Mouse (Mus musculus) testis, postnatal 10 days (tissue): Measurements from ENCODE around the gene Izumo4.

Experiments
- DNase-seq: peaks from one replicate; pipeline ENCODE4 v3.0.0; 2021; ENCODE audit warnings: low spot score

The Izumo4 gene

GRCm38 (mm10) chr10:80727369-80728127, 25.6 kb downstream of the Izumo4 start:
- DNase-seq, result no peak

DNA sequence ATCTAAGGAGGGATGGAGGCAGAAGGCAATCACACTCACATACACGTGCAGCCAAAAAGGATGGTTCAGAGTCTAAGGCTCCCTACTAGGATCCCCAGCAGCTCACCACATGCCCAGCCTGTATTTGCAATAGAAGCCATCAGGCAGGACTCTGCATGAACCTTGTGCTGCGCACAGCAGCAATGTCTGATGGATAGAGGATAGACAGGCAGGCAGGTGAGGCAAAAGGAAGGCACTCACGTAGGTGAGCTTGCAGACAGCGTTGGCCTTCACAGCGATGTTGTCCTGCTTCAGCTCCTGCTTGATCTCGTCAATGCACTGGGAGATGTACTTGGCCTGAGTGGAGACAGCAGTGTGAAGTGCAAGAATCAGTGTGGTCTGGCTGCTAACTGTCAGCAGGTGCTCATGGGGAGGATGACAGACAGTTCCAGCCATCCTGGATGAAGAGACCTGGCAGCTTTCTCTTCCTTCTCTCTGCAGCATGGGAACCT, 30.7 kb downstream of the Izumo4 start:
- DNase-seq, result no peak

- no peak for DNase-seq
These were observed 34.7 kb downstream of the Izumo4 start for GRCm38 (mm10) chr10:80736731-80737130.

- DNase-seq, result no peak
These were observed 36.7 kb downstream of the Izumo4 start for GRCm38 (mm10) chr10:80738657-80739056.

GRCm38 (mm10) chr10:80741146-80741545, 39.2 kb downstream of the Izumo4 start:
- no peak for DNase-seq

DNA sequence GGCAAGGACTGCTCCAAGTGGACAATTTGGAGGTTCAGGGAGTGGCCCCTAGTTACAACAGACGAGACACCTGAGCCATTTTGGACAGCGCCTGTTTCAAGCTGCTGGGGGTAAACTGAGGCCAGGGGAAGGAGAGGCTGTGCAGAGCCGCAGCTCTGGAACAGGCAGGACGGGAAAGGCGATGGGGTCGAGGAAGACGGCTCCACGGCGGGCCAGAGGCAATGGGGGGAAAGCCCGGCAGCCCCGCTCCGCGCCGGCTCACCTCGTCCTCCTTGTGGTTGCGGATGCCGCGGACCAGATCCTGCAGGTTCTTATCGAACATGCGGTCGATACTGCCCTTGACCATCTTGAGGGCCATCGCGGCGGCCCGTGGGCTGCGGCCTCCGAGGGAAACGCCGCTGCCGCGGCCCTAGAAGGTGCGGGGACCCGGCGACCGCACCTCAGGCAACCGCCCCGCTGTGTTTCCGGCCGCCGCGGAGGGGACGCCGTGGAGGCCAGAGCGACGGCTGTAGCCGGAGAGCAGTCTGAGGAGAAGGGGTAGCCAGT, 39.7 kb downstream of the Izumo4 start:
- no peak for DNase-seq

- peak; percentile 99 for DNase-seq
These were observed 40.4 kb downstream of the Izumo4 start, which contains the start of gene Ap3d1 for GRCm38 (mm10) chr10:80742180-80742978. TSS of gene Ap3d1 (minus strand) at chr10:80742264.

- DNase-seq, result peak; percentile 62
These were observed 42.3 kb downstream of the Izumo4 start for GRCm38 (mm10) chr10:80744262-80744661.

DNA sequence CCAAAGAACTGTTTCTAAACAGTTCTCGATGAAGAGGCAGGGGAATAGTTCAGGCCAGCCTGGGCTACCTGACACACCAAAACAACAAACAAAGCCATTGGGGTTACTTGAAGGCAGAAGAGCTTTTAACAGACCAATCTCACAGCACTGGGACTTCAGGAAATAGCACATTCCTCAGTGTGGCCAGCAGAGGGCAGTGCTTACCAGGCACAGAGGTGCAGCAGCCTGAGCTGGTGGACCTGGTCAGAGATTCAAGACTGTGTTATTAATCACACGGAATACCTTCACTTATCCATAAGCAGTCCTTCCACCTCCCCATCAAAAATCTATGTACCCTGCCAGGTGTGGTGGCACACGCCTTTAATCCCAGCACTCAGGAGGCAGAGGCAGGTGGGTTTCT, 45.4 kb downstream of the Izumo4 start:
- peak; percentile 89 for DNase-seq

DNA sequence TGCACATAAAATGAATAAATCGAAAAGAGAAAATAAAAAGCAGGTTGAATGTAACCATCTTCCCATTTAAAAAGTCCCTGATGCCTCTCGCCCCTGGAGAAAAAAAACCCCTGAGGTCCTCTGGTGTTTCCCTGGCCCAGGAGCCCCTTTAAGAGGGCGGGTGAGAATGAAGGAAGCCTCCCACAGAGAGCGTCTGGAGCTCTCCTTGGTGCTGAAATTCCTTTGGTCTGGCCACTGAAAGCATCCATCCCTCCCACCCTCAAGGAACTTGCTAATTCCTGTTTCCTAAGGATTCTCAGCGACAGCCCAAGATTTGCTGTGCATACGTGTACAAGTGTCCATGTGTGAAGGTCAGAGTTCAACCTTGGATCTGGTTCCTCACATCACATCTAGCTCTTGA, 46.6 kb downstream of the Izumo4 start:
- peak; percentile 79 for DNase-seq

DNA sequence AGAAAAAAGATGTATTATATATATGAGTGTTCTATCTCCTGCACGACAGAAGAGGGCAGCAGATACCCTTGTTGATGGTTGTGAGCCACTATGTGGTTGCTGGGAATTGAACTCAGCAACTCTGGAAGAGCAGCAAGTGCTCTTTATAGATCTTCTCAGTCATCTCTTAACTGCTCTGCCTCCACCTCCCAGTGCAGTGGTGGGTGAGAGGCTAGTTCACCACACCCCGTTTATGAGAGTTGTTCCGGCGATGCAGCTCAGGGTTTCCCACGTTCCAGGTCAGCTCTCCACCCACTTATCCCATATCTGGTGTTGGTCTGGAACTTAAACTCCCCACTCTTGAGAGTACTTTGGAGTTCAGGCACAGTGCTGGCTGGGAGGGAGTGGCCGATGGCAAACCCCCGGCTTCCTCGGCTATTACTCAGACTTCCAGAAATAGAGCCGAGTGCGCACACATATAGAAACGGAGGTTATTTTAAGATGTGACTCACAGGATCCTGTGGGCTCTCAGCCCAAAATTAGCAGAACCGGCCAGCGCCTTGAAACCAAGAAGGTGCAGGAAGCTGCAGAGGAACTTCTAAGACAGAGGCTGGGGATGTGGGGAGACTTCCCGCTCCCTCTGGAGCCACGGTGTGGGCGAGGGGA, 49.3 kb downstream of the Izumo4 start:
- DNase-seq, result no peak

GRCm38 (mm10) chr10:80752079-80752625, 50.2 kb downstream of the Izumo4 start:
- peak; percentile 93 for DNase-seq

DNA sequence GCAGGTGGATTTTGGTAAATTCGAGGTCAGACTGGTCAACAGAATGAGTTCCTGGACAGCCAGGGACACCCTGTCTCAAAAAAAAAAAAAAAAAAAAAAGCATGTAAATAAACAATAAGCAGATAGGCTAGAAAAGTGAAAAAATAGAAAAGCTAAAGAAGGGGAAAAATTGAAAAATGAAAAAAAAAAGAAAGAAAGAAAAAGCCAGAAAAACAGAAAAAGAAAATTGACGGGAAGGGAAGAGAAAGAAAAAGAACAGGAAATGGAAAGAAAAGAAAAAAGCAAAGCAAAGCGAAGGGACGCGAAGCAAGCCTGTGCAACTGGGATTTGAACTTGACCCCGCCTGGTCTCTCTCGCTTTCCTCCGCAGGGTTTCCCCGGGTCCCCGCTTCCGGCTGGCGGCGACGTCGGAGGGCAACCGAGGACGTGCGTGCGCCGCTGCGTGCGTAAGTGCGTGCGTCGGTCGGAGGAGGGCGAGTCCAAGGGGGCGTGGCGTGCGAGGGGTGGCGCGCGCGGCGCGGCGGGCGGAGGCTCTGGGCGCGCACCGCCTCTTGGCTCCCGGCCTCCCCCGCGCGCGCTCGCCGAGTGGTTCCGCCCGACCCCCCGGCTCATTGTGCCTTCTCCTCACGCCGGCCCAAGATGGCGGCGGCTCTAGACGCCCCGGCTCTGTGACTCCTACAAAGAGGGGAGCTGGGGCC, 52.8 kb downstream of the Izumo4 start, which contains the start of gene Dot1l:
TSS of gene Dot1l (plus strand) at position 613 of the 697 bp plus-strand sequence.
- peak; percentile 99 for DNase-seq
